ENCODE assay signal across 9 mouse cellular contexts in genomic region chr8:78420101-78420503, GRCm38 (mm10). TPM values are rescaled to one million over a fixed set of nuclear protein-coding genes. Genes with fewer than 3 reads are reported as not detected.
DNase-seq lines count a peak whose midpoint lies in the region; ATAC-seq lines count a peak whose summit lies in the region.
"Had no signal": no experiment of that assay in that cellular context is flagged by ENCODE, and none has a peak within 500 bp of the region (broad histone marks: within the 10 kb centered on the region; RNA-seq: fewer than 3 reads in every experiment).

No protein-coding gene starts in this region.

- no peaks in the 10 kb centered on the region for H3K9me3 ChIP-seq in forebrain, embryonic 14.5 days (replicated peaks; ENCODE audit: control insufficient read depth, low read length)
- no peaks in the 10 kb centered on the region for H3K9me3 ChIP-seq in neural tube, embryonic 12.5 days

- ATAC-seq in forebrain, embryonic 14.5 days = peak; percentile 61
- ATAC-seq in neural tube, embryonic 12.5 days (ENCODE audit: low FRiP score, low read depth) = peak; percentile 82

- no peaks in the 10 kb centered on the region for H3K36me3 ChIP-seq in forebrain, embryonic 14.5 days (ENCODE audit: control insufficient read depth, insufficient read depth, low read length)
- no peaks in the 10 kb centered on the region for H3K36me3 ChIP-seq in neural tube, embryonic 12.5 days

- H3K9ac ChIP-seq in forebrain, embryonic 14.5 days (ENCODE audit: low read length) = peak overlapping the region; percentile 42; the same call in 1 of the 2 replicates
- 0 out of 2 replicates have a peak overlapping the region, but pooled peaks have one; percentile 8 for H3K9ac ChIP-seq in neural tube, embryonic 12.5 days

- H3K27ac ChIP-seq in forebrain, embryonic 14.5 days (ENCODE audit: low read depth, low read length) = no peak overlapping the region
- H3K27ac ChIP-seq in neural tube, embryonic 12.5 days = no peak overlapping the region

- H3K27me3 ChIP-seq in forebrain, embryonic 14.5 days (replicated peaks; ENCODE audit: control insufficient read depth, insufficient read depth, low read length) = peaks cover 55% of the 10 kb centered on the region
- H3K27me3 ChIP-seq in neural tube, embryonic 12.5 days (replicated peaks) = peaks cover 25% of the 10 kb centered on the region

- peak overlapping the region; percentile 55 for H3K4me2 ChIP-seq in forebrain, embryonic 14.5 days (ENCODE audit: low read length)
- peak overlapping the region; percentile 75 for H3K4me2 ChIP-seq in neural tube, embryonic 12.5 days (replicated peaks)

- peak; percentile 20 for DNase-seq in gastrocnemius, postnatal 10 days
- DNase-seq in gastrocnemius, postnatal 25 days = no peak
- DNase-seq in MN1 (ENCODE audit: low spot score) = peak; percentile 48
- no peak for DNase-seq in forebrain, embryonic 14.5 days (ENCODE audit: low spot score)
- DNase-seq in kidney, postnatal 4 days = peak; percentile 56 to 60
- no peak for DNase-seq in thymus, postnatal 14 days
- DNase-seq in frontal cortex, adult 2 months (ENCODE audit: extremely low spot score in 1 of 2, low spot score in 1 of 2) = no peak

- H3K4me1 ChIP-seq in forebrain, embryonic 14.5 days (ENCODE audit: control insufficient read depth, insufficient read depth, low read length) = peaks cover 6% of the 10 kb centered on the region
- peaks cover 11% of the 10 kb centered on the region for H3K4me1 ChIP-seq in neural tube, embryonic 12.5 days

- WGBS in forebrain, embryonic 14.5 days = under 1% methylated on average over 19 of the region's 19 CpGs
- under 1% methylated on average over 19 of the region's 19 CpGs for WGBS in neural tube, embryonic 12.5 days

- H3K4me3 ChIP-seq in forebrain, embryonic 14.5 days (ENCODE audit: low read depth, low read length) = peak overlapping the region; percentile 24; the same call in 1 of the 2 replicates
- H3K4me3 ChIP-seq in neural tube, embryonic 12.5 days = peak overlapping the region; percentile 31

RNA-seq across cellular contexts. Expression of gene Pou4f2, which starts 16.3 kb away (rescaled TPM):
- not detected for total RNA-seq in gastrocnemius, postnatal 10 days (2021)
- total RNA-seq in gastrocnemius, postnatal 25 days (2021) = not detected
- polyA plus RNA-seq in forebrain, embryonic 14.5 days (2014; fragmentation: Nextera tagmentation; extraction: Ambion mirVana) = not detected in 2 replicates
- polyA plus RNA-seq in neural tube, embryonic 12.5 days (2016; fragmentation: Nextera tagmentation; extraction: Ambion mirVana) = 4.7 and 5.0 TPM in 2 replicates
- not detected in 2 replicates for polyA plus RNA-seq in frontal cortex, adult 2 months (2012; rRNA removed)
- polyA plus RNA-seq: gonadal fat pad, adult 2 months had no signal

Comparison
In these comparisons a context has a peak if more than half of its experiments do, and no peak if none do; other contexts are left out.
1. DNase-seq: peak in gastrocnemius, postnatal 10 days (single experiment), MN1 (single experiment) and kidney, postnatal 4 days (2 of 2); none in gastrocnemius, postnatal 25 days (single experiment), forebrain, embryonic 14.5 days (single experiment), thymus, postnatal 14 days (single experiment) and frontal cortex, adult 2 months (0 of 2).